Mouse (Mus musculus): Measurements from ENCODE around the gene Ppm1n. TPM values are rescaled to one million over a fixed set of nuclear protein-coding genes. Genes with fewer than 3 reads are reported as not detected.
A peak's percentile ranks its signal among the peaks of the same experiment; 100 is the strongest.

The Ppm1n gene
- polyA plus RNA-seq, 1 experiment from 2014 or later = 0.18 TPM

DNA sequence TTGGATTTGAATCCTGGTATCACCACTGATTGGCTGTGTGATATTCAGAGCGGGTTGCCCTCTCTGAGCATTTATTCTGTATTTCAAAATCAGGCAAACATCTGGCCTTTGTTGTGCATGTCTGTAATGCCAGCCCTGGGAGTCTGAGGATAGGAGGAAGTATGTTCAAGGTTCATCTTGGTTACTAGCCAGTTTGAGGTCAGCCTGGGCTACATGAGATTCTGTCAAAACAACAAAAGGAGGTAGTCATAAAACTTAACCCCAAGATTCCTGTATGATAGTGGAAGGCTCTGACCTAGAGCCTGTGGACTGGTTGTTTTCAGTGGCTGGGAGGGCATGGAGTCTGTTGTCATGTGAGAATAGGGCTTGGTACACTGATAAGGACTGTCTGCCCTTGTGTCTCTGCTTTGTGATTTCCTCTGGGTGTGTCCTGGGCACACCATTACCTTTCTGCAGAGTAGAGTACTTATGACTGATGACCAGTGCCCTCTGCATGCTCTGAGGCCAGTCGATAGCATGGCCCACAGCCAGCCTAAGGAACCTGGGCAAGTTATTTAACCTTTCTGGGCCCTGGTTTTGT is 44.7 kb downstream of the Ppm1n start:
- 89% methylated on average over 2 of the region's 2 CpGs for whole genome bisulfite sequencing
- ATAC-seq (ENCODE audit: low FRiP score) = no peak
- H3K9ac ChIP-seq (ENCODE audit: low read length) = no peak overlapping the region

DNA sequence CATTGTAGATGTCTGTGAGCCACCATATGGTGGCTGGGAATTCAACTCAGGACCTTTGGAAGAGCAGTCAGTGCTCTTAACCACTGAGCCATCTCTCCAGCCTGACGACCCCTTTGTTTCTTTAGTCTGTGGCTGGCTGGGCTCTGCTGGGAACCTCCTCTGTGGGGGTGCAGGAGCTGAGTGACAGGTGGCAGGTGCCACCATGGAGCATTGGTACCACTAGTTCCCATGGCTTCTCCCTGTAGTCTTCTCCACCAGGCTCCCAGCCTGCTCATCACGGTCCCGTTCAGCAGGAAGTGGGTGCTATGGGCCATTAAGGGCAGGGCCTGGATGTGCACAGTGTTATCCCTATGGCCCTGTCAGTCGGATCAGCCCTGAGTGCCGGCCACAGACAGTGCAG is 45.2 kb downstream of the Ppm1n start:
- DNase-seq (ENCODE audit: low spot score, missing footprints) (no peak), ATAC-seq (ENCODE audit: low FRiP score) (no peak)
- Histone ChIP-seq H3K27me3 (ENCODE audit: control insufficient read depth, insufficient read depth, low read length) (no peaks in the 10 kb centered on the region), H3K27ac (ENCODE audit: low read depth, low read length) (no peak overlapping the region), H3K36me3 (ENCODE audit: control insufficient read depth, insufficient read depth, low read length) (no peaks in the 10 kb centered on the region), H3K9ac (ENCODE audit: low read length) (no peak overlapping the region), H3K4me1 (ENCODE audit: control insufficient read depth, insufficient read depth, low read length) (peaks cover 1% of the 10 kb centered on the region), H3K9me3 (ENCODE audit: control insufficient read depth, low read length) (no peaks in the 10 kb centered on the region), H3K4me3 (ENCODE audit: low read depth, low read length) (no peak overlapping the region), H3K4me2 (no peak overlapping the region)
- WGBS = 89% methylated on average over 5 of the region's 5 CpGs

More for the DNA sequence above, 44.7 kb downstream of the Ppm1n start:
- Histone ChIP-seq H3K4me1 (ENCODE audit: control insufficient read depth, insufficient read depth, low read length) (no peaks in the 10 kb centered on the region), H3K27ac (ENCODE audit: low read depth, low read length) (no peak overlapping the region), H3K36me3 (ENCODE audit: control insufficient read depth, insufficient read depth, low read length) (no peaks in the 10 kb centered on the region), H3K4me2 (no peak overlapping the region), H3K4me3 (ENCODE audit: low read depth, low read length) (no peak overlapping the region), H3K9me3 (ENCODE audit: control insufficient read depth, low read length) (no peaks in the 10 kb centered on the region), H3K27me3 (ENCODE audit: control insufficient read depth, insufficient read depth, low read length) (no peaks in the 10 kb centered on the region)
- no peak for DNase-seq (ENCODE audit: low spot score, missing footprints)

DNA sequence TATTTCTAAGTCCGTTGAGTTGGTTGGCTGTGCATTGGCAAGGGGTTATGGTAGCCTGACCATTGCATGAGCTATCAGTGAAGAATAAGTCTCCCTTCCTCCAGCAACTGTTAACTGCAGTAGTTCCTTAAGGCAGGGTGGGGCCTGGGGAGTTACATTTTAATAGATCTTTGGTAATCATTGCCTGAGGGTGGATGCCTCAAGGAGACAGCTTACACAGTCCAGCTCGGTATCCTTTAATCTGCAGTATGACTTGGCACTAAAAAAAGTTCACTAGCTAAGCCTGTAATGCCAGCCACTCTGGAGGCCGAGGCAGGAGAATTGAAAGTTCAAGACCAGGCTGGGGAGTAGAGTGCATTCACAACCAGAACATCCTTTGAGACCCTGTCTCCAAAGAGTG is 48.0 kb downstream of the Ppm1n start:
- Histone ChIP-seq H3K27ac (ENCODE audit: low read depth, low read length) (no peak overlapping the region), H3K4me3 (ENCODE audit: low read depth, low read length) (no peak overlapping the region), H3K4me2 (no peak overlapping the region), H3K27me3 (ENCODE audit: control insufficient read depth, insufficient read depth, low read length) (no peaks in the 10 kb centered on the region), H3K4me1 (ENCODE audit: control insufficient read depth, insufficient read depth, low read length) (peaks cover 12% of the 10 kb centered on the region), H3K9ac (ENCODE audit: low read length) (no peak overlapping the region), H3K9me3 (ENCODE audit: control insufficient read depth, low read length) (no peaks in the 10 kb centered on the region), H3K36me3 (ENCODE audit: control insufficient read depth, insufficient read depth, low read length) (no peaks in the 10 kb centered on the region)
- DNase-seq (ENCODE audit: low spot score, missing footprints) = no peak
- 93% methylated on average over 3 of the region's 3 CpGs for WGBS
- no peak for ATAC-seq (ENCODE audit: low FRiP score)

DNA sequence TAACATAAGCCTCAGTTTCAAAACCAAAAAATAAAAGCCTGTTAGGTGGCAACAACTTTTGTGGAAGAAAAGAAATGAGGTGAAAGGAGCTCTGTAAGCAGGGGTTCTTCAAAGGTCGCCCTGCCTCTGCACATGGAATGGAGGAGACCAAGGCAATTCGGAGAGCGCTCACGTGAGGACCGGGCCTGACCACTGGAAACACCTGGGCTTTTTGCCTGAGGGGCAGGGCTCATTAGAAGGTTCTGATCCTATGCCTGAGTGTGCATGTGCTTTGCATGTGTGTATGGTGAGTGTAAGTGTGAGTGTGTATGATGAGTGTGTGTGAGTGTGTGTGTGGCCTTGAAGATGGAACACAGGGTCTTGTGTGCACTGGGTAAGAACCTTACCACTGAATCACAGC is 49.0 kb downstream of the Ppm1n start:
- H3K36me3 ChIP-seq (ENCODE audit: control insufficient read depth, insufficient read depth, low read length) = no peaks in the 10 kb centered on the region
- no peak for ATAC-seq (ENCODE audit: low FRiP score)
- H3K9me3 ChIP-seq (ENCODE audit: control insufficient read depth, low read length) = no peaks in the 10 kb centered on the region
- no peak overlapping the region for H3K9ac ChIP-seq (ENCODE audit: low read length)
- H3K4me2 ChIP-seq = no peak overlapping the region
- DNase-seq (ENCODE audit: low spot score, missing footprints) = no peak
- H3K4me3 ChIP-seq (ENCODE audit: low read depth, low read length) = no peak overlapping the region
- peaks cover 15% of the 10 kb centered on the region for H3K4me1 ChIP-seq (ENCODE audit: control insufficient read depth, insufficient read depth, low read length)
- H3K27me3 ChIP-seq (ENCODE audit: control insufficient read depth, insufficient read depth, low read length) = no peaks in the 10 kb centered on the region
- WGBS = 96% methylated on average over 5 of the region's 5 CpGs
- no peak overlapping the region for H3K27ac ChIP-seq (ENCODE audit: low read depth, low read length)

DNA sequence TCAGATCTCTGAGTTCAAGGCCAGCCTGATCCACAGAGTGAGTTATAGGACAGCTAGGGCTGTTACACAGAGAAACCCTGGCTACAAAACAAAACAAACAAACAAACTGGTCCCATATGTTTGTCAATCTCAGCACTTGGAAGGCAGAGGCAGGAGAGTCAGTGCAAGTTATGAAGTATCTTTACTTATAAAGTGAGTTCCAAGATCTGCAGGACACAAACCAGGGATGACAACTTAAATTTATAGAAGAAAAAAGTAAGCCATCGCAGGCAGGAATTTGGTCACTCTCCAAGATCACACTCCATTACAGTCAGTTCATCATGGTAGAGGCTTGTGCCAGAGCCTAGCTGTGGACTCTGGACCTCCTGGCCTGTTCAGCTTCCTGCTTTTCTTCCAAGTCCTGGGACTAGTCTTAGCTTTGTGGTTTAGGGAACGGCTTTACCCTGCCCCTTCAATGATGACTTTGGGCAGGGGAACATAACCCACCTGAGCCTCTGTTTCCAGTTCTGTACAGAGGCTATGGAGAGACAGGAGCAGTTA is 49.8 kb downstream of the Ppm1n start:
- H3K9me3 ChIP-seq (ENCODE audit: control insufficient read depth, low read length) = no peaks in the 10 kb centered on the region
- no peaks in the 10 kb centered on the region for H3K27me3 ChIP-seq (ENCODE audit: control insufficient read depth, insufficient read depth, low read length)
- ATAC-seq (ENCODE audit: low FRiP score) = no peak
- no peaks in the 10 kb centered on the region for H3K36me3 ChIP-seq (ENCODE audit: control insufficient read depth, insufficient read depth, low read length)
- no peak overlapping the region for H3K4me2 ChIP-seq
- DNase-seq (ENCODE audit: low spot score, missing footprints) = no peak
- peaks cover 15% of the 10 kb centered on the region for H3K4me1 ChIP-seq (ENCODE audit: control insufficient read depth, insufficient read depth, low read length)
- no peak overlapping the region for H3K27ac ChIP-seq (ENCODE audit: low read depth, low read length)
- no peak overlapping the region for H3K9ac ChIP-seq (ENCODE audit: low read length)
- 96% methylated on average over 2 of the region's 2 CpGs for WGBS
- H3K4me3 ChIP-seq (ENCODE audit: low read depth, low read length) = no peak overlapping the region

DNA sequence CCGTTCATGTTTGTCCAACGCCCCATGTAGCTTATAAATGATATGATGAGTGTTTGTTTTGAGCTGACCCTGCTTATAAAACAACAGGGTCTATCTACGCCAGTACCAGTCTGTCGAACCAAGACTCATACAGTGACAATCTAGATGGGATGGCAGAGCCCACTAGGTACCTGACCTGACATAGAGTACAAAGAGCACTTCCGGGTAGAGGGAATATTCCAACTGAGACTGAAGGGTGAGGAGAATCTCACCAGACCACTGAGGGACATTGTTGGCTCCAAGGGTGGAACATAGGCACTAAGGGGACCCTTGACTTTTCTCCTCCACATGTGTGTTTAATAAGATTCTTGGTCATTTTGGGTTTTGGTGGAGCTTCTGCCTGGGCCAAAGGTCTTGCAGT is 50.5 kb downstream of the Ppm1n start:
- no peaks in the 10 kb centered on the region for H3K27me3 ChIP-seq (ENCODE audit: control insufficient read depth, insufficient read depth, low read length)
- H3K36me3 ChIP-seq (ENCODE audit: control insufficient read depth, insufficient read depth, low read length) = no peaks in the 10 kb centered on the region
- H3K9me3 ChIP-seq (ENCODE audit: control insufficient read depth, low read length) = no peaks in the 10 kb centered on the region
- peaks cover 15% of the 10 kb centered on the region for H3K4me1 ChIP-seq (ENCODE audit: control insufficient read depth, insufficient read depth, low read length)
- peak overlapping the region; percentile 60 for H3K4me3 ChIP-seq (ENCODE audit: low read depth, low read length)
- 49% methylated on average over 5 of the region's 5 CpGs for WGBS
- H3K27ac ChIP-seq (ENCODE audit: low read depth, low read length) = no peak overlapping the region; the same call in 1 of the 2 replicates
- ATAC-seq (ENCODE audit: low FRiP score) (no peak), DNase-seq (ENCODE audit: low spot score, missing footprints) (no peak)
- peak overlapping the region; percentile 78 for H3K4me2 ChIP-seq
- peak overlapping the region; percentile 76 for H3K9ac ChIP-seq (ENCODE audit: low read length)

DNA sequence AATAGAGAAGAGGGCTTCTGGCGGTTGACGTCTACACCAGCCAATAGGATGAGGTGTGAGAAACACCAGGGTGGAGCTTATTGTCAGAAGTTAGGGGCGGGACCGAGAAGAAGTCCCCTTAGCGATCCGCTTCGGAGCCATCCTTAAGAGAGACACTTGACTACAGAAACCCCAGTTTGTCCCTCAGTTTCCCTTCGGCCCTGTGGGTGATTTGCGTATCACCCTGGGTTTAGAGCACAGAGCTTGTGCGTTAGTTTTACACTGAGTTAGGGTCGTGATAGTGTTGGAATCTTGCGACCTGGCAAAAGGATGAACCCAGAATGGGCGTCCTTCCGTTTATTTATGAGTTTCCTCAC is 51.1 kb downstream of the Ppm1n start:
- DNase-seq (ENCODE audit: low spot score, missing footprints) (no peak), ATAC-seq (ENCODE audit: low FRiP score) (no peak)
- H3K4me2 ChIP-seq = peak overlapping the region; percentile 78
- H3K4me1 ChIP-seq (ENCODE audit: control insufficient read depth, insufficient read depth, low read length) = peaks cover 15% of the 10 kb centered on the region
- peak overlapping the region; percentile 60 for H3K4me3 ChIP-seq (ENCODE audit: low read depth, low read length)
- no peaks in the 10 kb centered on the region for H3K9me3 ChIP-seq (ENCODE audit: control insufficient read depth, low read length)
- H3K27ac ChIP-seq (ENCODE audit: low read depth, low read length) = peak overlapping the region; percentile 25; the same call in 1 of the 2 replicates
- H3K9ac ChIP-seq (ENCODE audit: low read length) = peak overlapping the region; percentile 76
- H3K36me3 ChIP-seq (ENCODE audit: control insufficient read depth, insufficient read depth, low read length) = no peaks in the 10 kb centered on the region
- H3K27me3 ChIP-seq (ENCODE audit: control insufficient read depth, insufficient read depth, low read length) = no peaks in the 10 kb centered on the region
- WGBS = under 1% methylated on average over 14 of the region's 14 CpGs

DNA sequence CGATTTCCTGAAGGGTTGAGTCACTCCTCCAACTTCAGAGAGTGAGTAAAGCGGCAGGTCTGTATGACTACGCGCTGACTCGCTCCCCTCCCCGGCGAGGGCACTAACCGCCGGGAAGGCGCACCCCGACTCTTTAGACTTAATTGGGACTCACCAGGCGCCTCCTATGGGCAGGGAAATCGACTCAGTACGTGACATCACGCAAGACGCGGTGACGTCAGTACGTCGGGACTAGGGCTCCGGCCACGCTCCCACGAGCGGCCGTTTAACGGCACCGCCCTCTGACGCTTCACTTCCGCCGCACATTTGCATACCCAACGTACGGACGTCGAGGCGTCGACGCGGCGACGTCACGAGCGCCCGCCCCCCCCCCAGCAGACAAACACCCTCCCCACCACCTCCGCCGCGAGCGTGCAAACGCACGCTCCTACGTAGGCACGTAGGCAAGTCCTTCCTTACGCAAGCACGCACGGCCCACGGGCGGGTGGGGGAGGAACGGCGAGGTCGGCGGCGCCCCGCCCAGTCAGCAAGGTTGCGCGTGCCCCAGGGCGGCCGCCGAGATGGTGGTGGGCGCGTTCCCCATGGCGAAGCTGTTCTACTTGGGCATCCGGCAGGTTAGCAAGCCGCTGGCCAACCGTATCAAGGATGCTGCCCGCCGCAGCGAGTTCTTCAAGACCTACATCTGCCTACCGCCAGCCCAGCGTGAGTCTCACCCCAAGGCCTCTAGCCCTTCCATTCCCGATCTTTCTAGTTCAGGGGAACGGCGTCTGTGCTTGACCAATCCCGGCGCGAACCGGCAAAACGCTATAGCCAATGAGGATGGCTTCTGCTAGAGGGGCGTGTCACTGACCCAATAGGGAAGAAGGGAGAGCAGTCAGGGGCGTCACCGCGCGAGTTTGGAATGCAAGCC is 51.7 kb downstream of the Ppm1n start, which contains the start of gene Opa3:
Gene Opa3 (plus strand): TSS at position 452 of the 910 bp plus-strand sequence.
- WGBS = under 1% methylated on average over 85 of the region's 91 CpGs
- Histone ChIP-seq H3K36me3 (ENCODE audit: control insufficient read depth, insufficient read depth, low read length) (no peaks in the 10 kb centered on the region), H3K4me1 (ENCODE audit: control insufficient read depth, insufficient read depth, low read length) (peaks cover 15% of the 10 kb centered on the region), H3K27ac (ENCODE audit: low read depth, low read length) (peak within 1 kb of the TSS; percentile 99), H3K9ac (ENCODE audit: low read length) (peak within 1 kb of the TSS; percentile 87), H3K27me3 (ENCODE audit: control insufficient read depth, insufficient read depth, low read length) (no peaks in the 10 kb centered on the region), H3K4me2 (peak within 1 kb of the TSS; percentile 78), H3K9me3 (ENCODE audit: control insufficient read depth, low read length) (no peaks in the 10 kb centered on the region), H3K4me3 (ENCODE audit: low read depth, low read length) (peak within 1 kb of the TSS; percentile 60)
- DNase-seq (ENCODE audit: low spot score, missing footprints) = peak; percentile 100
- ATAC-seq (ENCODE audit: low FRiP score) = peak; percentile 96

All from midbrain, embryonic 11.5 days (tissue).